Mouse (Mus musculus) kidney, postnatal 10 days (tissue): ENCODE data around the gene Eva1b.

Experiments
- DNase-seq: peaks from one replicate; pipeline ENCODE4 v3.0.0; 2021; ENCODE audit warnings: mixed read lengths

The Eva1b gene

GRCm38 (mm10) chr4:126147533-126148160 lies at the start of gene Eva1b:
Gene Eva1b (plus strand): TSS chr4:126147744.
- DNase-seq = peak; percentile 97

GRCm38 (mm10) chr4:126099365-126099764 lies 48.2 kb upstream of the Eva1b start:
- no peak for DNase-seq

GRCm38 (mm10) chr4:126100764-126101163 lies 46.8 kb upstream of the Eva1b start:
- DNase-seq = no peak

- DNase-seq = peak; percentile 59
Observed at GRCm38 (mm10) chr4:126102061-126102841, 45.3 kb upstream of the Eva1b start.

- DNase-seq = peak; percentile 87
Observed at GRCm38 (mm10) chr4:126103057-126103581, 44.4 kb upstream of the Eva1b start.

- DNase-seq = peak; percentile 98
Observed at GRCm38 (mm10) chr4:126103590-126104068, 43.9 kb upstream of the Eva1b start, which contains the start of gene Stk40. Gene Stk40 (plus strand): TSS chr4:126103957.

GRCm38 (mm10) chr4:126104261-126105075 lies 43.1 kb upstream of the Eva1b start:
- DNase-seq = peak; percentile 78

GRCm38 (mm10) chr4:126105131-126105783 lies 42.3 kb upstream of the Eva1b start:
- no peak for DNase-seq

- peak; percentile 88 for DNase-seq
Observed at GRCm38 (mm10) chr4:126108061-126108740, 39.3 kb upstream of the Eva1b start.

- no peak for DNase-seq
Observed at GRCm38 (mm10) chr4:126109613-126110373, 37.8 kb upstream of the Eva1b start.

- peak; percentile 89 for DNase-seq
Observed at GRCm38 (mm10) chr4:126110374-126111152, 37.0 kb upstream of the Eva1b start.

- DNase-seq = peak; percentile 69
Observed at GRCm38 (mm10) chr4:126111153-126111549, 36.4 kb upstream of the Eva1b start.

- no peak for DNase-seq
Observed at GRCm38 (mm10) chr4:126113243-126113642, 34.3 kb upstream of the Eva1b start.

GRCm38 (mm10) chr4:126113943-126114342 lies 33.6 kb upstream of the Eva1b start:
- DNase-seq = peak; percentile 77

GRCm38 (mm10) chr4:126115411-126115810 lies 32.1 kb upstream of the Eva1b start:
- DNase-seq = no peak

- no peak for DNase-seq
Observed at GRCm38 (mm10) chr4:126115871-126116521, 31.5 kb upstream of the Eva1b start.

GRCm38 (mm10) chr4:126117116-126117515 lies 30.4 kb upstream of the Eva1b start:
- DNase-seq = no peak

GRCm38 (mm10) chr4:126118651-126119050 lies 28.9 kb upstream of the Eva1b start:
- DNase-seq = no peak

- no peak for DNase-seq
Observed at GRCm38 (mm10) chr4:126119051-126119450, 28.5 kb upstream of the Eva1b start.

- DNase-seq = no peak
Observed at GRCm38 (mm10) chr4:126120052-126120451, 27.5 kb upstream of the Eva1b start.
